Mouse (Mus musculus) adrenal gland, postnatal 36 days (tissue): ENCODE measurements around the gene Phf7. TPM values are rescaled to one million over a fixed set of nuclear protein-coding genes. Genes with fewer than 3 reads are reported as not detected.

Experiments used
- DNase-seq, 2 experiments: peaks; one replicate each; pipeline ENCODE4 v3.0.0; 2021; ENCODE audit warnings: mixed read lengths in 1 of 2
- total RNA-seq, 2 experiments: library from RNA; stranded (reverse); gene quantifications; 2 replicates each; pipeline ENCODE4 v1.2.3; 2021

Phf7 gene
- total RNA-seq, 2 experiments from 2014 or later: 5.1 to 8.9 TPM

DNA sequence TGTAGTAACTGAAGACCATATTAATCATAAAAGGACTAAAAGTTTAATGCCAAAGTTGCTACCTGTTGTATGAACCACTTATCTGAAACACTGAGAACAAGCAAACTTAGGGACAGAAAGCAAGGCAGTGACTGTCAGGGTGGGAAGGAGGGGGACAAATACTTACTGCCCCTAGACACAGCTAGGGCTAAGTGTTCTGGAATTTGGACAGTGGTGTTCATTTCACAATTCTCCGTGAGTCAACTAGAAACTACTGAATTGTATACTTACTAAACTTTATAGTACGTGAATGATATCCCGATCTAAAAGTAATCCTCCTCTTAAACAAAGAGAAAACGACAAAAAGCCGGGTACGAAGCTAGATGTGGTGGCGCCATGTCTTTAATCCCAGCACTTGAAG, 51.5 kb downstream of the Phf7 start:
- DNase-seq: no peak

DNA sequence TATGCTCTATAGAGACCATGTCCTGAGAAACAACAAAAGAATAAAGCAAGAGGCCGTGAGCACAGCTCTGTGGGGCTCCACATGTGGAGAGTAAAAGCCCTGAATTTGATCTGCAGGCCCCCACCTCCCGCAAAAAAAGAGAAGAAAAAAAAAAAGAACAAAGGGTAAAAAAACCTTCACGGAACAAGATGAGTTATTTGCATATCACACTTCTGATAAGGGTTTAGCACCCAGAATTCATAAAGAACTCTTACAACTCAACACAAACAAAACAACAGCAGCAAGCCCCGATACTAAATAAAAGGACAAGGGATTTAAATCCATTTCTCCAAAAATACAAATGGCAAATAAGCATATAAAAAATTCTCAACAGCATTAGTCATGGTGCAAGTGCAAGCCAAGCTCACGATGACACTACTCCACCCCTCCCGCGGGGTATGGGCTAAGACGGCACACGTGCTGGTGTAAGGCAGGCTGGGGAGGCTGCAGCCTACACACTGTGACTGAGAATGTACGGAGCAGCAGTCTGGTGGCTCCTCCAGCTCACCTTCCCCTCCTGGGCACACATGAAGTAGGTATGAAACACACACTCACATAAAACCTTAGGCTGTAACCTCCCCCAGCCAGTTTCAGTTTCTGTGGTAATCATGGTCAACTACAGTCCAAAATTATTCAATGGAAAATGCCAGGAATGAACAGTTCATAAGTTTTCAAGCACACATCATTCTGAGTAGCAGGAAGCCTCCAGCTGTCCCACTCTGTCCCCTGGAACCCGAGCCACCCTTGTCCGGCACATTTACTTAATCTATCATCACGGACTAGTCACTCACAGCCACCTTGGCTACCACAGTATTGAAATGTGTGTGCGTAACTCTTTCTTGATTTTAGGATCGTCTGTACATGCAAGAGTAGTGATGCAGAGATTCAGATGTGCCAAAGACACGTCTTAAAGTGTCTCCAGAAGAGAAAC, 53.3 kb downstream of the Phf7 start:
- DNase-seq: peak; percentile 82 to 85

DNA sequence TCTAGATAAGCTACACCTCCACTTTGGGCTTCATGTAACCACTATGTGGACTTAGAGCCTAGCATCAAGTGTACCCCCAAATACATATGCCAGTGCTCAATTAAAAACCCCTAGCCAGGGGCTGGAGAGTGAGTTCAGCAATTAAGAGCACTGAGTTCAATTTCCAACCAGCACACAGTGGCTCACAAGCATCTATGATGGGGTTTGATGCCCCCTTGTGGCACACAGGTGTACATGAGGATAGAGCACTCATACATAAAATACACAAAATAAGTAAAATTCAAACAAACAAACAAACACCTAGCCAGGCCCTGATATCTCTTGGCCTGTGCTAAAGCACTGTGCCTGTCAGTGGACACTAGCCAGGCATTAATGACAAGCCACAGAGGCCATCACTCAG, 55.1 kb downstream of the Phf7 start:
- DNase-seq: peak in 1 of 2 experiments; percentile 60

DNA sequence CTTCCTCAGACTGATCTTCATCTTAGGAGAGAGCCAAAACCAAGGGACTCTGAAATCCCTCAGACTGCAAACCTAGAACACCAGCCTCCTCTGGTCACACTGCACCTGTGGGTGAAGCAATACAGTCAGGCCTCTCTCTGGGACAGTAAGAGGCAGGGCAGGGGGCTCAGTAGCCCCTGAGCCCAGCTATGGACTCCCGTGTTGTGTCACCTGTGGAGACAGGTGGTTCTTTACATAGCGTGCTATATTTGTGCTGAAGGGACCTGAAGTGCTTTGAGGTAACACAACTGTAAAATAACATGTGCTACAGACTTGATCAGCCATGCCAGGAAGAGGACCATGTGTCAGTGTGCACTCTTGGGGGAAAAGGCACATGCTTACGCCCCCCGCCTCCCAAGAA, 55.6 kb downstream of the Phf7 start:
- DNase-seq: no peak

DNA sequence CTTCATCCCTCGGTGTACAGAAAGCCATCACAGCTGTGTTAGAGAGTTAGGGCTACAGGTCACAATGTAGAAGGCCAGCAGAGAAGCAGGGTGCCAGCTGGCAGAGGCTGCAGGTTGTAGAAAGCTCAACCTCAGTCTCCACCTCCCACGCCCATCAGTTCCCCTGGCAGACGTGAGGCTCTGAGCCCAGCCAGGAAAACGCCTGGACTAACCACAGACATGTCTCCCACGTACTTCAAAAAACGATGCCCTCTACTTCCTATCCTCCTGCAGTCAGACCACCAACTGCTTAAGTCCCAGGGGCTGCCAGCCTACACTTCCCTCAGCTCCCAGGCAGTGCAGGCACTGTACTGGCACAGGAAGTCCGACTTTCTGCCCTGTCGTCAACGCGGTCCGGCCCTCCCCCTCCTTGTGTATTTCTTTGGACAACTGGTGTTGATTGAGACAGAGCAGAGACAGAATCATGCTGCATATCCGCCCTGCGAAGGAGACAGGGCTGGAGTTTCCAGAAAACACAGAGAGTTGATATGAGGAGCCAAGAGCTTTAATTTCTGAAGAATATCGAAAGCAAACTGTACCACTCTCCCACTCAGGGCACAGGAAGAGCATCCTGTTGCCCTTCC, 56.1 kb downstream of the Phf7 start:
- DNase-seq: peak; percentile 87 to 88

DNA sequence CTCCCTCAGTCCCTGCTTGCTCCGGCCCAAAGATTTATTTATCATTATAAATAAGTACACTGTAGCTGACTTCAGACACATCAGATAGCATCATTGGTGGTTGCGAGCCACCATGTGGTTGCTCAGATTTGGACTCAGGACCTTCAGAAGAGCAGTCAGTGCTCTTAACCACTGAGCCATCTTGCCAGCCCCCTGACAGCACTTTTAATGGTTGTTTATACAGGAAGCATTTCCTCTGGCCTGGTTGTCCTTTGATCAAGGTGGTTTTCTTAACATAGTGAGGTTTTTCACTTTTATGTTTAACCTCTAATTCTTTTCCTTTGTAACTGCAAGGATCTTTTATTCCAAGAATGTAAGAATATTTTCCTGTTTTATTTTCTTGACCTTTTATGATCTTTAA, 56.7 kb downstream of the Phf7 start:
- DNase-seq: no peak

DNA sequence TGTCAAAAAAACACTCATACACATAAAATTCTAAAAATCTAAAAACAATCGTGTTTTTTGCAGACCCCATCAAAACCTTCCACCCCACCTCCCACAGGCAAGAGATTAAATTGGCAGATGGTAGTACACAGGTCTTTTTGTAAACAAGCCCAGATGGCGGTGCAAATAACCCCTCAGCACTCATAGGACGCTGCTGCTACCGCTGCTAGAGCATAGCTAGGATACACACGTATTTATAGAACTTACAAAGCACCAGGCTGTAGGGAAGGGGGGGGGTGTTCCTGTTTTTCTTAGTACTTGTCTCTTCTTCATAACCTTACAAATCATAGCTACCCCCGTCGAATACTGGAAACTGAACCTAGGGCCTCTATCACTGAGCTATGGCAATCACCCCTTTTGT, 57.3 kb downstream of the Phf7 start:
- no peak for DNase-seq

DNA sequence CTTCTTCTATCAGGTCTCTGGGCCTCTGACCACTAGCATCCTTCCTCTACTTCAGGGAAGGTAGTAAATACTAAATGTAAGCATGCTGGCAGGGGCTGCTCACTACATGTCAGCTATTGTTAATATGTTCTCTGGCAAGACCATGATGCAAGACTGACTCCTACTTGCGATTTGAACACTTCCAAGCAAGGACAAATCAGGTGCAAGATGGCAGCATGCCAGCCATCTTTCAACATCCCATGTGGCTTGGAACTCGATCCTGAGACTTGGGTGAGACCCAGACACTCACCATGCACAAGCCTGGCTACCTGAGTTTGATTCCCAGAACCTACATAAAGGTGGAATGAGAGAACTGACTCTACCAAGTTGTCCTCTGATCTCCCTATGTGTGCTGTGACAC, 59.2 kb downstream of the Phf7 start:
- no peak for DNase-seq

DNA sequence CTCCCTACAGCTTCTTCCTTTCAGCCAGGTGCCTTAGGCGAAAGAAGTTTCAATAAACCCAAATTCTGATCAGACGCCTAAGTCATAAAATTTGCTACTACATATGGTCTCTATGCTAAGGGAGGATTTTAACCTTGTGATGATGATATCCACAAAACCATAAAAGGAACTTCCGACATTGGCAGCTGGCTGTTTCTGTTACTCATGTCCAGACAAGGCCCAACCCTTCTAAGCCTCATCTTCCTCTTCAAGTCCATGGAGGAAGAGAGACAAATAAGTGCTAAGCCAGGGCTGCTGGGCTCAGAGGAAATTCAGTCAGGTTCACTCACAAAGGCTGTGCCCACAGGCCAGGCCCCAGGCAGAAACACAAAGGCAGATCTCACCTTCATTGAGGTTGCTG, 61.8 kb downstream of the Phf7 start:
- DNase-seq: no peak

DNA sequence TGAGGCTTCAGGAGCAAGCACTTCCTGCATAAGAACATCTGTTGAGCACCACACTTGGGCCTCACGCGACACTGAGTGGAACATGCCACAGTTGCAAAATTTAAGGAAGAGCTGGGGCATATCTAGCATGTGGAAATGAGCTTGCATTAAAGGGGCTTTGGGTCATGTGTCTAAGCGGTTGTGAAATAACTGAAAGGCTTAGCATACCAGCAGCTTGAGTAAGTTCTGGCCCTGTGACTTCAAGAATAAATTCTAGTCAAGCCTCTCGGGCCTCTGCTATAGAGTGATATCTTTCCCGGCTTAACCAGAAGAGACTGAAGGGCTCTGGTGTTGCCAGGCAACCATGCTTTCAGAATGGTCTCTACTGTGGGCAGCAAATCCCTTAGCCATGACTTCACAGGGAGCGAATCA, 62.3 kb downstream of the Phf7 start:
- no peak for DNase-seq

Other genes with a start within 250 kb of the Phf7 start
- gene Glt8d1, start 249.9 kb downstream of the Phf7 start, total RNA-seq: 10 to 100 TPM; 45.8 to 49.2 TPM
- 100 to 1,000 TPM; 240 to 257 TPM for gene Spcs1, start 249.6 kb downstream of the Phf7 start, total RNA-seq
- gene Pbrm1, start 232.2 kb downstream of the Phf7 start, total RNA-seq: 10 to 100 TPM; 56.9 to 57.6 TPM
- gene Gnl3, start 232.2 kb downstream of the Phf7 start, total RNA-seq: 100 to 1,000 TPM in 1 of 2 experiments, 10 to 100 TPM in 1; 70.5 to 126 TPM
- 10 to 100 TPM; 50.5 to 85.0 TPM for gene Smim4, start 122.4 kb downstream of the Phf7 start, total RNA-seq
- 10 to 100 TPM; 24.0 to 29.3 TPM for gene Nt5dc2, start 120.3 kb downstream of the Phf7 start, total RNA-seq
- gene Stab1, start 82.7 kb downstream of the Phf7 start, total RNA-seq: 10 to 100 TPM; 61.7 to 88.5 TPM
- 1 to 10 TPM in 1 of 2 experiments, under 1 TPM in 1; 0.76 to 1.5 TPM for gene Tnnc1, start 43.0 kb downstream of the Phf7 start, total RNA-seq
- gene Nisch, start 34.4 kb downstream of the Phf7 start, total RNA-seq: 100 to 1,000 TPM; 265 to 294 TPM
- 1 to 10 TPM; 5.7 to 9.6 TPM for gene Sema3g, start 33.5 kb downstream of the Phf7 start, total RNA-seq
- 10 to 100 TPM; 61.8 to 63.2 TPM for gene Bap1, start 133 bp upstream of the Phf7 start, total RNA-seq
- 1 to 10 TPM; 1.5 to 1.7 TPM for gene Dnah1, start 72.6 kb upstream of the Phf7 start, total RNA-seq
- gene Capn7, start 85.3 kb upstream of the Phf7 start, total RNA-seq: 10 to 100 TPM; 43.5 to 45.0 TPM
- gene Sh3bp5, start 184.8 kb upstream of the Phf7 start, total RNA-seq: 100 to 1,000 TPM; 147 to 211 TPM
- 10 to 100 TPM; 42.3 to 70.7 TPM for gene Eaf1, start 243.1 kb upstream of the Phf7 start, total RNA-seq
- 10 to 100 TPM; 20.4 to 21.3 TPM for gene Mettl6, start 243.7 kb upstream of the Phf7 start, total RNA-seq